Mouse (Mus musculus): ENCODE measurements around the gene Nudt8.
A peak's percentile ranks its signal among the peaks of the same experiment; 100 is the strongest.

Gene Nudt8

DNA sequence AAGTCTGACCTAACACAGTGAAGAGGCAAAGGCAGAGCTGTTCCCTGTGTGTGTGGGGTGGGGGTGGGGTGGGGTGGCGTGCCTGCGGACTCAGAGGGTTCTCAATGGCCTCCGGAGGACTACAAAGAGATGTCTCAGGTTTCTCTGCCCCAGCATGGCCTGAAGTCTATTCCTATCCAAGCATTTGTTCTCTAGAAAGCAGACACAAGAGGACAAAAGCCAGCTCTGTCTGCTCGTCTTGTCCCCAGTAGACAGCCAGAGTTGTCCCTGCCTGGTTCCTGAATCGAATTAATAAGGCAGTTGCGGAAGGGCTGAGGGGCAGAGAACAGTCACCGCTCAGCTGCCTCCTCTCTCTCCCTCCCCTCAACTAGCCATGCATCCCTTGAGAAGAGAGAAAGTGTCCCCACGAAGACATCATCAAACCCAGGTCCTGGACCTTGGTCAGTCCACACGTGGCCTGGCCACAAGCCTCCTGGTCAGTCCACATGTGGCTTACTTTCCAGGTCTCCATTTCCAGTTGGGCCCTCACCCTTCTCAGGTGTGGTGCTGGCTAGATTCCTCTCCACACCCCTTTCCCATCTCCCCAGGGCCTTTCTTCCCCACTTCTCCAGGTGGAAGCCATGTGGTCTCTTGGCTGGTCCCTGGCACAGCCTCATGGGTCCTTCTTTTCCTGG is 16.7 kb upstream of the Nudt8 start:
- TF ChIP-seq GATA4 (IDR thresholded peaks at IDR 0.05; ENCODE audit: insufficient replicate concordance, low read length), result no peak

DNA sequence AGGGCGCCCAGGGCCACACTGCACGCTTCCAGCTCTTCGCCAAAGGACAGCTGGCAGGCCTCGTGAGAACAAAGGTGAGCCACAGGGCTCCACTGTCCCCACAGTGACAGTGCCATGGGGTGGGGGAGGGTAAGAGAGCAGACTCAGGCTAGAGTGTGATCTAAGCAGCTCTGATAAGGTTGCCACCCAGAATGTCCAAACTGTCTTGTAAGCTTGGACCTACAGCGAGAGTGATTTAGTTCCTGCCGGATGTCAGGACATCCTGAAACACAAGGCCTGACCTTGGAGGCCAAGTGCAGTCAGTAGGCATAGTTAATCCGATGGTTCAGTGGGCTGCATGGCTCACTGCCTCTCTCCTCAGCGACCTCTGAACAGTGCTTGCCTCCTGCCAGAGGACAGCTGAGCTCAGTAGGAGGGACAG is 15.1 kb upstream of the Nudt8 start:
- peak; percentile 84; the same call in 1 of the 2 replicates for TF ChIP-seq GATA4 (IDR thresholded peaks at IDR 0.05; ENCODE audit: insufficient replicate concordance, low read length)

DNA sequence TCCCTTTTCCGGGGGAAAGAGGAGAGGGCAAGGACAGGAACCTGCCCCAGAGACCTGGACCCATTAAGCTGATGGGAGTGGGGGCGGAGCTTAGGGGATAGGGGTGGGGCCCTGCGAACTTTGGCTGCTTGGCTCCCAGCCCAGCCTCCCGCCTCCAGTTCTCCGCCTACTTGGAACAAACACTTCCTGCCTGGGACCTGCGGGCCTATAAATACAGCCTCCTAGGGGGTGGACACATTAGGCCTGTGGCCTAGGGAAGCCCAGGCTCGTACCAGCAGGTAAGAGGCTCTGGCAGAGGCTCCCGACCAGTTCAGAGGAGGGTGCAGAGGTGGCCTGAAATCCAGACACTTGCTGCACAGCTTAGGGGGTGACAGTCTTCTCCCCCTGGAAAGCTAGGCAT is 14.0 kb upstream of the Nudt8 start, which contains the start of gene Acy3:
Gene Acy3, plus strand, starts transcription at position 237 of the 400 bp plus-strand sequence.
- no peak for TF ChIP-seq GATA4 (IDR thresholded peaks at IDR 0.05; ENCODE audit: insufficient replicate concordance, low read length)

DNA sequence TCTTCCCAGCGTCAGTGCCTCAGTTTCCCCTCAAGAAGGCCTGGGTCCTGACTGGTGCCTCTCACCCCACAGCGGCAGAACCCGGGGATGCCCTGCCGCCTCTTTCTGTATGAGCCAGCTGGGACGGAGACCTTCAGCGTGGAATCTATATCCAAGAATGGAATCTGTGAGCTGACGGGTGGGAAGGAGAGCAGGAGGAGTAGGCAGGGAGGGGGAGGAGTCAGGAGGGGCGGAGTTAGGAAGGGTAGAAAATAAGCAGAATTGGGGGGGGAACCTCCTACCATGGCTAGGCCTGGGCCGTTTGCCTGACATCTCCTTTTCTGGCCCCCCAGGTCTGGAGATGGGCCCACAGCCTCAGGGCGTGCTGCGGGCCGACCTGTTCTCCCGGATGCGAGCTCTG is 12.3 kb upstream of the Nudt8 start:
- no peak for TF ChIP-seq GATA4 (IDR thresholded peaks at IDR 0.05; ENCODE audit: insufficient replicate concordance, low read length)

DNA sequence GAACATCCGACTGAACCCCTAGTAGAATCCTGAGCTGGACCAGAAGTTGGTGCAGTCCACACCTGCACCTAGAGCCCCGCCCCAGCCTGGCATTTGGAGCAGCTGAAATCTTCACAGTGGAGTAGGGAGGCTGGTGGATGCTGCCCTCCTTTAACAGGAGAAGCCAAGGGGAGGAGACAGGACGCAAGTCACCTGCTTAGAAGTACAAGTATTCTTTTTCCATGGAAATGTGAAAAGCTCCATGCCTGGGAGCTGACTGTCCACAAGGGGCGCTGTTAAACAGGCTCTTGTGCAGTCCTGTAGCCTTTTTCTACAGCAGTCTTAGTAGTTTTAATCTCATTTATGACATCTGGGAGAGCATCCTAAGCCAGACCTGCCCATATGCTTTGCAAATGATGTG is 11.6 kb upstream of the Nudt8 start:
- TF ChIP-seq GATA4 (IDR thresholded peaks at IDR 0.05; ENCODE audit: insufficient replicate concordance, low read length), result no peak

DNA sequence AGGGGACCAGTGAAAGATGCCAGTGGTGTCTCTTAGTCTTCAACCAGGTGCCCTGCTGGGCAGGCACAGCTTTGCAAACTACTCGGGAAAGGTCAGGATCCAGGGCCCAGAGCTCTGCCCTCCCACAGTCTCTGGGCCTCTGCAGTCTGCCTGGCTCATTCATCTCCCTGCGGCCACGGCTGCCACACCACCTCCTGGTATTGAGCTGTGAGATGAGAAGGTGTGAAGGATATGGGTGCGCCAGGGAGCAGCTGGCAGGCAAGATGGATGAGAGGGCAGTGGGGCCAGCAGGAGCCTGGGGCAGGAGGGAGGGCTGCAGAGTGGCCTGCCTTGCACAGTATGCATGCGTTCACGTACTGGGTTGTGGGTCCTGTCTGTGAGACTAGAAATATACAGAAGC is 9.6 kb upstream of the Nudt8 start:
- TF ChIP-seq GATA4 (IDR thresholded peaks at IDR 0.05; ENCODE audit: insufficient replicate concordance, low read length), result no peak

DNA sequence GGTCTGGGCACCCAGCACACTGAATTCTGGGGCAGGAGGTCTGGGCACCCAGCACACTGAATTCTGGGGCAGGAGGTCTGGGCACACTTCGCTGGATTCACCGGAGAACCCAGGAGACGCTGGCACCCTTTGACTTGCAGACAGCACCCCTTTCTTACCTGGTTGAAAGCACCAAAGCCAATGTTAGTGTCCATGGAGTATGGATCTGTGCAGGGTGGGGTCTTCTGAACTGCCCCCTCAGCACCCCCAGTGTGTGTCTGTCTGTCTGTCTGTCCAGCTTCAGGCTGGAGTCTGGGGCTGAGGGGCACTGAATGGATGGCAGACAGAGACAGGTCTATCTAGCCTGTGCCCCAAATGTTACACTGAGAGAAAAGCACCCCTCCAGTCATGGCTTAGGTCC is 8.8 kb upstream of the Nudt8 start:
- TF ChIP-seq GATA4 (IDR thresholded peaks at IDR 0.05; ENCODE audit: insufficient replicate concordance, low read length), result no peak

DNA sequence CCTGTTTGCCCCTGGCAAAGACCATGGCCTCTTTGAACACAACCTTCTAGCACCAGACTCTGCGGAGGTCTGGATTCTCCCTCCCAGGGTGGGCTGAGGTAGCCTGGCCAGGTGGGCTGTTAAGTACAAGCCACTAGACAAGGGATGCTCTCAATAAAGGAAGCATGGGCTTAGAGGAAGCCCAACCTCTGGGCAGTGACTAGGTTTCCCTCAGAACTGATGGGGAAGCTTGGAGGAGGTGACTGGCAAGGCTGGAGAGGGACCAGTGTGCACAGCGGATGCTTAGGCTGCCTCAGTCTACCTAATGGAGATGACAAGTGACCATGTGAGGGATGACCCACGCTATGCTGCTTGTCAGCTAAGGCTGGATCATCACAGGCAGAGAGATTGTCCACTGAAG is 8.4 kb upstream of the Nudt8 start:
- no peak for TF ChIP-seq GATA4 (IDR thresholded peaks at IDR 0.05; ENCODE audit: insufficient replicate concordance, low read length)

DNA sequence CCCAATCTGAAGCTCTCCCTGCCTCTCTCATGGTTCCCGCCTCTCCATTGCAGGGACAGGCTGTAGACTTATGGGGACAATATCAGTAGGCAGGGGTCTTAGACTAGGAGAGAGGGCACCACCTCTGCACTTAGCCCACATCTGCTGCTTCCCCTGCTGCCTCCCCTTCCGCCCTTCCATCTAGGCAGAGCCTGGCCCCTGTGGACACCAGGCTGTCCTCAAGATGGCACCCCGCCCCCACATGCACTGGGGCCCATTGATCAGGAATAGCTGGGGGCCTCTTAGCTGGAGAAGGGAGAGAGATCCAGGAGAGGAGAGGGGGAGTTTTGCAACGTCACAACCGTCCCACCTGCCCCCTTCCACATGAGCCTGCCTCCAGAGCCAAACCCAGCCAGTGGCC is 8.0 kb upstream of the Nudt8 start, which contains the start of gene Tbx10:
Gene Tbx10, plus strand, starts transcription at position 337 of the 400 bp plus-strand sequence.
- no peak for TF ChIP-seq GATA4 (IDR thresholded peaks at IDR 0.05; ENCODE audit: insufficient replicate concordance, low read length)

DNA sequence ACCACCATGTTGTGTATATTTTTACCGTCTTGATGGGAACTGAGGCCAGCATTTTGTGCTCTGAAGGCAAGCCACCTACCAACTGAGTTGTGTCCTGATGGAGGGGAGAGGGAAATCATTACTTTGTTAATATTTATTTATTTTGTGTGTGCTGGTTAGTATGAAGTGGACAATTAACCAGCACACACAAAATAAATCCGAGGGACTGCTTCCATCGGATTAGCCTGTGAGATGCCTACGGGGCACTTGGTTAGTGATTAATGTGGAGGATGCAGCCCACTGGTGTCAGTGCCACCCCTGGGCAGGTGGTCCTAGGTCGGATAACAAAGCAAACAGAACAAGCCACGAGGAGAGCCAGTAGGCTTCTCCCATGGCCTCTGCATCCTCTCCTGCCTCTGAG is 5.4 kb upstream of the Nudt8 start:
- TF ChIP-seq GATA4 (IDR thresholded peaks at IDR 0.05; ENCODE audit: insufficient replicate concordance, low read length), result no peak

DNA sequence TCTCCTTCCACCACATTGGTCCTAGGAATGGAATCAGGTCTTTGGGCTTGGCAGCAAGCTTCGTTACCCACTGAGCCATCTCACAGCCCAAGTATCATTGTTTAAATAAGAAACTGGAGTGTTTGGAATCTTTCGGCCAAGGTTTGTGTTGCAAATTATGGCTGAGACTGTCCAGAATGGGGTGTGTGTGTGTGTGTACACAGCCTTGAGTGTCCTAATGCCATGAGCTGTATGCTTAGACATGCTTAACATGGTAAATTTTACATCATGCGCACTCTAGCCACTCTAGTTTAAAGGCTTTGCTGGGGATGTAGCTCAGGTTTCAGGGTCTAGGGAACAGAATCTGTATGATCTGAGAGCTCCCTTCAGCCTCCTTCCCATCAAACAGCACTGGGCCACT is 4.9 kb upstream of the Nudt8 start:
- TF ChIP-seq GATA4 (IDR thresholded peaks at IDR 0.05; ENCODE audit: insufficient replicate concordance, low read length), result no peak

DNA sequence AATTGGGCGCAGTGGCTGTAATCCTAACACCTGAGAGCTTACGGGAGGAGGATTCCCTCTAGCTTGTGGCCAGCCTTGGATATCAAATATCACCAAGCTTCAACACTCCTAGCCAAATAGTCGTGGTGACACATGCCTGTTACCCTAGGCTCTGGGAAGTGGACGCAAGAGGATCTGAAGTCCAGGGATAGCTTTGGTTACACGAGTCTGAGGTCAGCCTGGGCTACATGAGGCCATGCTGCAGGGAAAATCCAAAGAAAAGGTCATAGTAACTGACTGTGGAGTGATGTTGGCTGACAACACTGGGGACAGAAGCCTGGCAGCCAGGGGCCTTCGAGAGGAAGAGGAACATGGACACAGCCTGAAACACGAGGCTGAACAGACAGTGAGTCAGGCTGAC is 4.3 kb upstream of the Nudt8 start:
- no peak for TF ChIP-seq GATA4 (IDR thresholded peaks at IDR 0.05; ENCODE audit: insufficient replicate concordance, low read length)

DNA sequence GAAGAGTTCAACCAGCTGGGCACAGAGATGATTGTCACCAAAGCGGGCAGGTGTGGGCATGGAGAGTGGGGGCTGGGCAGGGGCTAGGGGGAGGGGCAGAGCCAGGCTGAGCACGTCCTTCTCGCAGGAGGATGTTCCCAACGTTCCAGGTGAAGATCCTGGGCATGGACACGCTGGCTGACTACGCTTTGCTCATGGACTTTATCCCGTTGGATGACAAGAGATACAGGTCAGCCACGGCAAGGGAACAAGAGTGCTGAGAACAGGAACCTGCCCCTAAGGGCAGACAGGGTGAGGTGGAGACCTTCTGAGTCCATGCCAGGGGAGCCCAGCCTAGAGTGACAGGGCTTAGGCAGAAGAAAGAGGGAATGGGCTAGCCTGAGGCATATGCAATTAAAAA is 3.6 kb upstream of the Nudt8 start:
- TF ChIP-seq GATA4 (IDR thresholded peaks at IDR 0.05; ENCODE audit: insufficient replicate concordance, low read length), result no peak

DNA sequence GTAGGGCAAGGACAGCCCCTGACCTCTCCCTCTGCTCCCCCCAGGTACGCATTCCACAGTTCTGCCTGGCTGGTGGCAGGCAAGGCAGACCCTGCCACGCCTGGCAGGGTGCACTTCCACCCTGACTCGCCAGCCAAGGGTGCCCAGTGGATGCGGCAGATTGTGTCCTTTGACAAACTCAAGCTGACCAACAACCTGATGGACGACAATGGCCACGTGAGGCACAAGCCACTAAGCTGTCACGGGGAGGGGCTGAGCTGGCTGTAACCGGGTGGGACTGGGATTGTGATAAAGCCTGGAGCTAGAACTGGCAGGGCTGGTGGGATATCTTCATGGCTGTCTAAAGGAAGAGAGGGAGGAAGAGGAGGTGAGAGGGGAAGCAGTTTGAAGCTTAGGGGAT is 3.1 kb upstream of the Nudt8 start:
- TF ChIP-seq GATA4 (IDR thresholded peaks at IDR 0.05; ENCODE audit: insufficient replicate concordance, low read length), result no peak

DNA sequence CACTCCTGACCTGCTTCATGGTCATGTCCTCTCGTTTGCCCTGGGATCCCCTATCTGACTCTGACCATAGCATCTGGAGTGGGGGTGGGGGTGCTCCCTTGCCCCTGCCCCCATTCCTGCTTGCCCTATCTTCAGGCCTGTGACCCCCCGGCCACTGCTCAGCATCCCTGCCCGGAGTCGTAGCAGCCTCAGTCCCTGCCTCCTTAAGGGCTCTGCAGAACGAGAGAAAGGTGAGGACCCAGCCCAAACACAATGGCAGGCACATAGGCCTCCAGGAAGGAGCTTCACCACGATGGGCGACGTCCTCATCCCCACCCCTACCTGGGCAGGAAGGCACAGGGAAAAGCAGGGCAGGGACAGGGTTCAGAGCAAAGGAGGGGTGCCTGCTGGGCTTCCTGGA is 2.0 kb upstream of the Nudt8 start:
- TF ChIP-seq GATA4 (IDR thresholded peaks at IDR 0.05; ENCODE audit: insufficient replicate concordance, low read length), result no peak

DNA sequence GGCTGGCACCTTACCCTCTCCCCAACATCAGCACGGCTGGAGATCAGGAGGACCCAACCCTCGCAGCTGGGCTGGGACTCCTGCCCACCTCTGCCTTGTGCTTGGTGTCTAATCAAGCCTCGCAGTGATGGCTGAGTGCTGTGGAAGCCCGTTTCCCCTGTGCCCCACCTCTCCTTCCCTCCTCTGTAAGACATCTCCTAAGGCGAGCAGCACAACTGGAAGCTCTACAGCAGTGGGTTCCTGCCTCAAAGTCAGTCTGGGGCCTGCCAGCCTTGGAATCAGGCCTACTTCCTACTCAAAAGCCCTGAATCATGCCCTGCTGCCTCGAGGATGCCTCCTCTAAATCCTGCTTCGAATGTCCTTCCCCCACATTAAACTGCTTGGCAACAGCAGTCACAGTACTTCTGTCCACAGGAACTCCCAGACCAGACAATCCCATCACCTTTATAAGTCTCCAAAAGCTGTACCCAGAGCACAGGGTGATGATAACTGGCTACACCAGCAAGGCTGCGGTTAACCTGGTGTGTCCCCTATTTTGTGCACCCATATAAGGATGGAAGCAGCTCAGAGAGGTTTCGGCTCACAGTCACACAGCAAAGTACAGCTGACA is 1.2 kb upstream of the Nudt8 start:
- no peak for TF ChIP-seq GATA4 (IDR thresholded peaks at IDR 0.05; ENCODE audit: insufficient replicate concordance, low read length)

All from liver, adult (tissue).